Mouse (Mus musculus): Measurements from ENCODE around the gene Gm21915.

Gene Gm21915

DNA sequence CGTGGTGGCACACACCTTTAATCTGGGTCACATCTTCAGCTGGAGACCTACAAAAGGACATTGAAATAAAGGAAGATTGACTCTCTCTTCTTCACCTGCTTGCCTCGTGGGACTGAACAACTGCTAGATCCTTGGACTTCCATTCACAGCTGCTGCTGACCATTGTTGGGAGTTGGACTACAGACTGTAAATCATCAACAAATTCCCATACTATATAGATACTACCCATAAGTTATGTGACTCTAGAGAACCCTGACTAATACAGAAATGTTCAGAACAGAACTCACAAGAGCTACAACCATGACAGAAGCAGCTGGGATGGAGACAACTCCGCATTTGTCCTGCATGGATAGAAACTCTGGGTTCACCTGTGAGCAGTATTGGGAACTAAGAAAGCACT, at the start of gene Gm21915:
Gene Gm21915, plus strand, starts transcription at position 301 of the 400 bp plus-strand sequence.
- no peak for DNase-seq (ENCODE audit: low read depth, low spot score)

DNA sequence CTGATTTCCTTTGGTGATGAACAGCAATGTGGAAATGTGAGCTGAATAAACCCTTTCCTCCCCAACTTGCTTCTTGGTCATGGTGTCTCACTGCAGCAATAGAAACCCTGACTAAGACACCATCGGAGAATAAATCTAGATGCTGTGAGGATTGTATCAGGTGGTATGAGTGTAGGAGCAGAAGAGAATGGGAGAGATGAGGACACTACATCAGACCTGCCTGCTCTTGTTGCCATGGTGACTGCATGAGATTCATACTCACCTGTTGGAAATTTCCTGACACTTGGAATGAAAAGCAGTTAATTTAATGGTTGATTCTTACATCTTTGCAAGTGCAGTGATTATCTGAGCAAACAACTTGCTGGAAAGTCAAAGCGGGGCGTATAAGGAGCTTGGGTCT, 48.1 kb upstream of the Gm21915 start:
- DNase-seq (ENCODE audit: low read depth, low spot score), result no peak

DNA sequence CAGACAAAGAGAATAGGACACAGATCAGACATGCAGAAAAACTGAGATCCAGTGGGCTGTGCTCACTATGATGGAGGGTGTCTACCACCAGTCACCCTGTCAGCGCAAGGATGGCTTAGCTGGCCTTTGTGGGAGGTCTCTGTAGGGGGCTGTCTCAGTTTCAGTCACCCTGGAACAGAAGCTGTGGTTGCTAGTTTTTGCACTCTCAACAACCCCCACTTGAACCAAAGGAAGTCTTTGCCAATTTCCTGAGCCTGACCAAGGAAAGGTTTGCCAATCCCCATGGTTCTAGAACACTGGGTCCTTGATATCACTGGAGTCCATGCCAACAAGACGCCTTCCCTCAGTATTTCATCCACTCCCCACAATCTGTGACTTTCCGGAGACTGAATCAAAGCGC, 47.6 kb upstream of the Gm21915 start:
- DNase-seq (ENCODE audit: low read depth, low spot score), result no peak

DNA sequence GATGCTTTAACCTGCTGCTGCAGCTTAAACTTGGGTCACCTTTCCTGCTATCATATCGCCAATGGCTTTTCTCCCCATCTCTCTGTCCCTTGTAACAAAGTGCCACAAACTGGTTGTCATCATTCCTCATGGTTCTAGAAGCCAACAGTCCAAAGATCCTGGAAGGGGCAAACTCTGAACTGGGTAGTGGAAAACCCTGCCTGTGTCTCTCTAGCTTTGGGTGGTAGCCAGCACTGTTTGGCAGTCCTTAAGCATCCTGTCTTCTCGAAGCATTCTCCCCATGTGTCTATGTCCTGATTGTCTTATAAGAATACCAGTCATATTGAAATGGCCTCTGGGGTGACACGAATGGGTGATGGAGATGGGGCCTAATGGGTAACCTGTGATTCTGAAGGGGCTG, 45.1 kb upstream of the Gm21915 start:
- DNase-seq (ENCODE audit: low read depth, low spot score), result no peak

DNA sequence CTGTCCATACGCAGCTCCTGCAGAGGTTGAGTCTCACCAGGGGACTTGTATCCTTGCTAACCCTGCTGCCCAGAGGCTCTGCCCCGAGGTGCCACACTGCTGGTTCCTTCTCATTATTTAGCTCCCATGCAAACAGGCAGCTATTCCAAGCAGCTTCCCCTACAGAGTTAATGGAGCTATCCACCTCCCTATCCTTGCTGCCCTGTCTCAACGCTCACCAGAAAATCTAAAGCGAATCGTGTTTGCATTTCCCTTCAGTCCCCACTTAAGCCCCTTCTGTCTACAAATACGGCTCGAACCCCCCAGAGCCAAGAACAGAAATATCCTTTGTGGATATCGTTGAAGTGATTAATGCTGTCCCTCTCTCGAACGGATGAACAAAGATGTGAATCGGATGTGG, 43.8 kb upstream of the Gm21915 start:
- no peak for DNase-seq (ENCODE audit: low read depth, low spot score)

DNA sequence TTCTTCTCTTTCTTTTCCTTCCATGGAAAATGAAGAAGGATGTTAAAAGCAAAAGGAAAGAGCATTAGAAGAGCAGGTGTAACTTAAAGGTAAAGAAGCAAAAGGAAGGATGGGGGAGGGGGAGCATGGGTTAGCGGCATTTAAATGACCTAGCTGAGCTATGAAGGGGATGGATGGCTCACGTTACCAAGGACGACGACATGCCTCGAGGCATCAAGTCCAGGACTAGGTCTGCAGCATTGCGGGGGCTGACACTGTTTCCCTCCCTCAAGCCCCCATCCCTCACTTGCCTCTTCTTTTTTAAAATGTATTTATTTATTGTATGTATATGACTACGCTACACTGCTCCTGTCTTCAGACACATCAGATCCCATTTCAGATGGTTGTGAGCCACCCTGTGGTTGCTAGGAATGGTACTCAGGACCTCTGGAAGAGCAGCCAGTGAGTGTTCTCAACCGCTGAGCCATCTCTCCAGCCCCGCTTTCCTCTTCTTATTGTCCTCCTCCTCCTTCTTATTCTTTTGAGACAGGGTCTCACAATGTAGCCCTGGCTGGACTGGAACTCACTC, 43.2 kb upstream of the Gm21915 start:
- DNase-seq (ENCODE audit: low read depth, low spot score), result no peak

DNA sequence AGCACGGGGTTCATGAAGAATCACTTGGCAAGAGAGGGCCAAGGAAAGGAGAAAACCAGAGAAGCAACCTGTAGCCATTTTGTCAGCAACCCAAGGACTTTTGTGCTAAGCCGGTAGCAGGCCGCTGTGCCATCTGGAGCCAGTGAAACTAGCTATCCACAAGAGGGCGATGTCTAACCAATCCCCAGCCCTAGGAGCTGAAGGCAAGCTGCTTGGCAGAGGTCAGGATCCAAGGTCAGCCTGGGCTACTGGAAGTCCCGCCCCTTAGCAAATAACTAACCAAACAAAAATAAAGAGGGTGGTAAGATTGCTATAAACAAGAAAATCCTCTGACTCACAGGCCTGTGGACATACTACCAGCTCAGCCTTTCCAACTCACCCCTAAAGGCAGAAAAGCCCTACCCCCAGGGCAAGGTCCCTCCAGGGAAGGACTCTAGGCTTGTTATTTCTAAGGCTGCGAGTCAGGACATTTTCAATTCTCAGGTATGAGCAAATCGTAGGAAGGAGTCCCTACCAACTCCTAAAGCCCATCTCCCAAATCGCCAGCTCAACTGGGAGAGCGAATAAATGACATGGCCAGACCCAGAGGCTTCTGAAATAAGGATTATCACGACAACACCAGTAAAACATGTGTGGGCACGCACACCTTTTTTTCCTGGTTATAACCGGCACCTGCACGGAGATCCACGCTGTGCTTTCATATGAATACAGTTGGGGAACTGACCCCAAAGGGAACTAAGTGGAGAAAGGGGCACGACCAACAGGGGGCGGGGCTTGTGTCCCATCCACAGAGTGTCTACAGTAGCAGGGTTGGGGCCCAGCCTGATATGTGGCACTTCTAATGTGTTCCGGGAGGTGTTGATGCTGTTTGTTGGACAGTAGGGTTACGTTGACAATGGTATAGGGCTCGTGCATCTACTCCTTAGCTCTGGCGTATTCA, 42.0 kb upstream of the Gm21915 start:
- no peak for DNase-seq (ENCODE audit: low read depth, low spot score)

DNA sequence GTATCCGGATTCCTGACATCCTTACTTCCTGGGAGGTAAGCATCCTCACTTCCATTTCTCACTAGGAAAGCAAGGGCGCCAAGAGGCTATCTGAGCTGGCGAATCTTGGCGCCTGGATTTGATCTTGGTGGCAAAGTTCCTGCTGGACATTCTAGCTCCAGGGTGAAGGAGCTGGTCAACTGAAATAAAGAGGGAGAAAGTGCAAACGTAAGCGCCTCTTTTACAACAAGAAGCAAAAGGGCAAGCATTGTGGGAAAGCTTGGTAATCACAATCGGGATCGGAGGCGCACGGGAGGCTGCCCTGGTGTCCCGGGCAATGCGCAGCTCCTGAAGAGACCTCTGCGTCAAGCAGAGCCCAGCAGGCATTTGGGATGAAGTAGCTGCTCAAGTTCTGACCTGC, 41.0 kb upstream of the Gm21915 start:
- DNase-seq (ENCODE audit: low read depth, low spot score), result no peak

DNA sequence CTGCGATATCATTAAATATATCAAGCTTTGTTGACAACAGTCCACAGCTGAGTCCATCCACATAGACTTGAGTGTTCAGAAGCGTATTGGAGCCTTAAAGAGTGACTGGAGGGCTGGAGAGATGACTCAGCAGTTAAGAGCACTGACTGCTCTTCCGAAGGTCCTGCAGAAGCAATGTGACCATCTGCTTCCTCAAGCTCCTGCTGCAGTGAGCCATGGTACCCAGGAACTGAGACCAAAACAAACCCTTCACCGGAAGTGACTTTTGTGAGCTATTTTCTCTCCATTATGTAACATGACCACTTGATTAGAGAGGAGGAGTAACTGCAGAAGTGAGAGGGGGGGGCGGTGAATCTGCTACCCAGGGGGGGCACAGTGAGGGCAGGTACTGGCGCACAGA, 39.3 kb upstream of the Gm21915 start:
- no peak for DNase-seq (ENCODE audit: low read depth, low spot score)

DNA sequence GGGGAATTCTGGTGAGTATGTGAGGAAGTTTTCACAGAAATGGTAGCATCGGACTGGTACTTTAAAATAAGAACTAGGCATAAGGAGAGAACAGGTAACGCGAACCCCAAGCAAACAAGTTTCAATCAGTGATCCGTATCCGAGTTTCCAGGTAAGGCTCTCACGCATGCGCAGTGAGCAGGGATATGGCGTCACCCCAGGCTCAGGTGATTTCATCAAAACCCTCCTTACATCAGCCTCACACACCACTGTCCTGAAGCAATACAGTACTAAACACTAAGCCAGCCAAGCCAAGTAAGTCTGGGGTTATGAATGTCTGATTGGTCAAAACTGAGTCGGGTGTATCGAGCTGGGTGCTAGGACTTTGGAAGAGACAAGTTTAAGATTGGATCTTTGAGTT, 38.9 kb upstream of the Gm21915 start:
- no peak for DNase-seq (ENCODE audit: low read depth, low spot score)

DNA sequence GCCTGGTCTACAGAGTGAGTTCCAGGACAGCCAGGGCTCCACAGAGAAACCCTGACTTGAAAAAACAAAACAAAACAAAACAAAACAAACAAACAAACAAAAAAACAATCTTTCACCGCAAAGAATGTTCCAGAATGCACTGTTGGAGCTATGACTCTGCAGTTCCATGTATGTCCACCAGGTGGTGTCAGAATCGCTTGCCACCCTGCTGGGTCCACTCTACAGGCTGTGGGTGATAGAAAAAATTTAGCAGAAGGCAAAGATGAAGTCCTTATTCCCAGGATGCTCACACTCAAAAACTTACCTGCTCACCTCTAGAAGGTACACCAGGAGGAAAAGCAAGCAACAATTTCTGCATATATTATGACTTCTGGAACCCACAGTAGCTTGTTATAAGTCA, 34.4 kb upstream of the Gm21915 start:
- DNase-seq (ENCODE audit: low read depth, low spot score), result no peak

DNA sequence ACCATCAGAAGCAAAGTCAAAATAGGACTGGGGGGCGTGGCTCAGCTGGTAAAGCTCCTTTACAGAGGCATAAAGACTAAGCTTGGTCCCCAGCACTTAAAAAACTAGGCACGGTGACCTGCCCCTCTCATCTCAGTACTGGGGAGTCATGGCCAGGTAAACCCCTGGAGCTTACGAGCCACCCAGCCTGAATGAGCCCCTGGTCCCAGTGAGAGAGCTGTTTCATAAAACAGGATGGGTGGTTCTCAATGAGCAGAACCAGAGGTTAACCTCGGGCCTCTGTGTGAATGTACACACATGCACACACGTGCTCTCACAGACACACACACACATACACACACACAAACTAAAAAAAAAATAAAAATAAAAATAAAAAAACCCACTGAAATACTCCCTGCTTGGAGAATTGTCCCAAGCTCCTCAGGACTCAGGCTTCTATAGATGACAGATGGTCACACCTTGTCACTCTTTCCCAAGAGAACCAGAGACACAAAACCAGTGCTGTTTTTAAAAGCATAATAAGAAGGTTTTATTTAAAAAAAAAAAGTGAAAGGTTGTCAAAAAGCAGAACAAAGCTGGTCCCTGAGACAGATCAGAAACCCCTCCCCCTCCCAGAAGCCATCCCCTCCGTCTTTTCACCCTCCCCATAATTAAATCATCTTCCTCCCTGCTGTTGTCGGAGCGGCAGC, 32.6 kb upstream of the Gm21915 start:
- no peak for DNase-seq (ENCODE audit: low read depth, low spot score)

DNA sequence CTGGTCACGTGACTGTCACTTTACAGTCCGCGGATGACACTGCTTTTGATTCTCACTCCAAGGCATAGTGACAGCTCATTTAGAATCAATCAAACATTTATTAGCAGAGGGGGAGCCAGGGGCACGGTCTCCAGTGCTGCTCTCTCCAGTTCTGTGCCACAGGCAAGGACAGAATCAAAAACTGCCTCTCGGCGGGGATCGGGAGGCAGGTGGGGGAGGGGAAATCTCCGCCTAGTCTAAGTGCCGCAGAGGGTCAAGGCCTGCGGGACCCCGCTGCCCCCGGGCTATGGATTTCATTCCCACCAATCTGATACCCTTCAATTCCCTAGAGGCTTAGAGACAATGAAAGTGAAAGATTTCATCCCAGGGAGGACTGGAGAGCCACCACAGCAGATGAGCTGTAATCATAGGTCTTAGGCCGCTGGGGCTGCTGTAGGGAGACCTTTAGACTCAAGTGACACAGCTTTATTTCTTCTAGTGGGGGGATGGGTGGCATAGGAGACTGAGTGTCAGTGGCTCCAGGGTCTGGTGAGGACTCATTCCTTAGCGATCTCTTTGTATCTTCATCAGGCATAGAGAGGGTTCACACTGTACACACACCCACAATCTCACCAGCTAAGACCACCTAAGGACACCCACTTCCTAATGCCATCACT, 31.9 kb upstream of the Gm21915 start:
- DNase-seq (ENCODE audit: low read depth, low spot score), result no peak

DNA sequence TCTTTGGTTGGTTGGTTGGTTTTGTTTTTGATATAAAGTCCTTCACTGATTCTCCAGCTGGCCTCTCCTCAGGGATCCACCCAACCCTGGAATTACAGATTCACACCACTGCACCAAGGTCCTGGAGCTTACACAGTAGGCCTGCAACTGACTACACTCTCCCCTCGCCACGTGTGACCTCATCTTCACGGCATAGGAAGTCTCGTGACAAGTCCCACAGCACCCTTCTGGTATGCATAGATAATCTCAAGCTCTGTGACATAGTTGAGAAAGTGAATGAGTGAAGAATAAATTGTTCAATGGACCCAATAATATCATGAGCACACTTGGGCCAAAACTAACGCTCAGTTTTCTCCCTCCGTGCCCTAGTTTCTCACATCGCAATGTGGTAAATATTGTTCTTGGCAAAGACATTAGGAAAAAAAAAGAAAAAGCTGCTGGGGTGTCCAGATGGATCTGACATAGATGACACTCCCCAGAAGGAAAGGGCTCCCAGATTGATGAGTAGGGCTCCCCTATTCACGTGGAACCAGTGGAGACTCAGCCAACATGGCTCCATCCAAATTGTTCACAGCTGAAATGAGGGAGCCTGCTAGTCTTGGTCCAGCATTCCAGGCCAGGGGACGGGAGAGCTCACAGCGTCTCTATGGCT, 30.8 kb upstream of the Gm21915 start:
- DNase-seq (ENCODE audit: low read depth, low spot score), result no peak

DNA sequence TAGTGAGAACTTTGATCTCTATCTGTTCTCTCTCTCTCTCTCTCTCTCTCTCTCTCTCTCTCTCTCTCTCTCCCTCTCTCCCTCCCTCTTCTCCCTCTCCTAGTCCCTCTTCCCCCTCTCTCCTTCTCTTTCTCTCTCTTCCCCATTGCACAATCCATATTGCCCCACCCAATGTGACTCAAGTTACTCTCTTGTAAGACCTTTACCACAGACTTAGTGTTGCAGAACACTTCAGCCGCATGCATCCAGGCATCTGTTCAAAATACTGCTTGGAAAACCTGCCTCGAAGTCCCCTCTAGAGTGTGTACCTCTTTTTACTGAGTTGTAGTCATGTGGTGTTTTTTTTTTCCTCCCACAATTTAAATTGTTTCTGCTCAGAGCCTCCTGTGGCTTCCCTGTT, 29.1 kb upstream of the Gm21915 start:
- no peak for DNase-seq (ENCODE audit: low read depth, low spot score)

DNA sequence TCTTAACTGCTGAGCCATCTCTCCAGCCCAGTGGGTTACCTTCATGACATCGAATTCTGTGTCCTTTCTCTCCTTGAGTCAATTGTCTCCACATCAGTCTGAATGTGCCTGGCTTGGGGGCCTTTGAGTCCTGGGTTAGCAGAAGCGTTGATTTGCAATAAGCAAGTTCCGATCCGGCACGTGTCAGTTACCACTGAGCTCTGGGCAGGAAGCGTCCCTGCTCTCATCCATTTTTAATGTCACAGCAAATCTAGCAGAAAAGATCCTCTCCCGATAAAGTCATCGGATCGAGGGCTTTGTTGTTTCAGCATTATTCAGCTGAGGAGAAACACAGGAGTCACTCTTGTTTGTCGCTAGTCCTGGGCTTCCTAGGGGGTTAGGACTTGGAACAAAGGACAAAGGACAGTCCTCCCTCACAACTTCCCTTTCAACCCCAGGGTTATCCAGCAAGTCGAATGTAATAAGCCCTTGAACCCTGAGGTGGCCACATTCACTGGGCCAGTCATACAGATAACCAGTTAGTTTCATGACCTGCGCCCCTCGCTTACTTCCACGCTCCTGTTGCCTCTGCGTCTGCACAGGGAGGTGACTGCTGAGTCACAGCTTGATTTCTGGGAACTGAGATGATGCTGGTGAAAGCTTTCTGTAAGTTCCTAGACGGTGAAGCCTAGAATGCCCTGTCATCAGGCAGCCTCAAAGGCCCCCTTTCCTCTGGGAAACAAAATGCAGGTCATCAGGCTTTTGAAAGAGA, 27.8 kb upstream of the Gm21915 start:
- DNase-seq (ENCODE audit: low read depth, low spot score), result no peak

DNA sequence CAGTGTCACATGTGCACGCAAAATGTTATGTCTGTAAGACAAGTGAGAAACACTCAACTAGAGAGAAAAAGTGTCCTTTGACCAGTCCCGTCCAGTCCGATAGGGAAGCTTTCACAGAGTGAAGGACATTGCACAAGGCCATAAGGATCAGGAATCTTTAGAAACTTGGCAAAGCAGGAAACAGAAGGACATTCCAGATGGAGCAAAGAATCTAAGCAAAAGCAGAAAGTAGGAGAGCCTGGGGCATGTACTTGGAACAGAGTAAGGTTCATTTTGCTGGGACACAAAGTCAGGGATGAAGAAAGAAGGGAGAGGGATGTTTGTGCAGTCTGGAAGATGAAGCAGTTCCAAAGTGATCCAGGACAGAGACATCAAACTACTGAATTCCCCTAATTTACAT, 21.0 kb upstream of the Gm21915 start:
- no peak for DNase-seq (ENCODE audit: low read depth, low spot score)

DNA sequence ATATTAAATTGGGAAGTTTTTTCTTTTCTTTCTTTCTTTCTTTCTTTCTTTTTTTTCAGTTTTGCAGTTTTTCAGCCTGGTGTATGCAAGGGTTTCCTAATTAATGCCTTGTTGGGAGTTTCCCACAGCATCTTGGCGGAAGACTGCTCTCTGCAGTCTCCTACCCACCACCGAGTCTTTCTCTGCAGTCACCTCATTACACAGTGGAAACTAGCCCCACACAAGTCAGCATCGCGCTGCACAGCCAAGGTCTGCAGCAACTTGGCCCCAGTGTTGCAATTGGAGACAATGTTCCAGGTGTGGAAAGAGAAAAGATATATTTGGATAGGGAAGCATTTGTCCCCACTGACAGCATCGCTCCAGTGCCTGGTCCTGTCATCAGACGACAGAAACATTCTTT, 20.4 kb upstream of the Gm21915 start:
- DNase-seq (ENCODE audit: low read depth, low spot score), result no peak

DNA sequence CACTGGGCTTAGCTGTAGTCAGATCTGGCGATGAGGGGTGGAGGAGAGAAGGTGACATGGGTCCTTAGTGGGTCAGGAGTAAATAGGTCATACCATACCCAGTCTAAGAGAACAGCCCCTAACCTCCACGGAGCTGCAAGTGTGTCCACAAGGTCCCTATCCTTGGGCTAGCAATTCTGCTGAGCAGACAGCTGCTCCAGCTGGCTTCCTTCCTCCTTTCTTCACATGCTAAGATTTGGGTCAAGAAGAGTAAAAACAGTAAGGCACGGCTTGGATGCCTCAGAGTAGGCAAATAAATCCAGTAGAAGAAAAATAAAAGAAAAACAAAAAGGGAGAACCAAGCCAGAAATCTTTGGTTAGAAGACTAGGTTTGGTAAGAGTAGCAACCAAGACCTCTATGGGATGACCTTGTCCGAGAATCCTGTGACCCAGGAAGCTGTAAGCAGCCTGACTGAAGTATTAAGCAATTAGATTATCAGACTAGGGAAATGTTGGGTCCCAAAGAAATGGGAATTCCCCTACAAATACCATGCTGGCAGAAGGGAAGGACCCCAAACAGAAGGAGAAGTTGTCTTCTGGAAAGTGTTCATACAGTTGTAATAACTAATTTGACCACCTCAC, 19.1 kb upstream of the Gm21915 start:
- DNase-seq (ENCODE audit: low read depth, low spot score), result no peak

DNA sequence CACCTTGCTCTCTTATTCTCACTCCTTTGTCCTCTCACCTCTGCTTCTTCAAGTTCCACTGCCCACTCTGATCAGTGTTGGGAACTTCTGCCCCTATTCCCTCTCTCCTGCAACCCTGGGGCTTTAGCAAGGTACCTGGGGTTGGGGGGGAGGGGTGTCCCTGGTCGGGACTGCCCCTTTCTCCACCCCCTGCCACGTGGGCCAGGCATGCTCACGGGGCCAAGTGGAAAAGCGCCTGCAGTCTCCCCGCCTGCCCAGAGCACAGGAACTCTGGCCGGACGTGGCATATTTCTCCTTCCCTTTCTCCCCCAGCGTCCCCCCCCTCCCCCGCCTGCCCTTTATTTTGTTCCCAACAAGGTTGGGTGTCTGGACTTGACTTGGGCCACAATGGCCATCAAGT, 17.7 kb upstream of the Gm21915 start:
- no peak for DNase-seq (ENCODE audit: low read depth, low spot score)
